Mouse (Mus musculus) heart, postnatal 0 days (tissue): ENCODE results near the gene Chn2. TPM values are rescaled to one million over a fixed set of nuclear protein-coding genes. Genes with fewer than 3 reads are reported as not detected.

Experiments
- ATAC-seq: fragments of 200-750 bp; cut with Nextera tagmentation; 2 replicates; pipeline ENCODE4 v1.8.0; 2017; ENCODE audit warnings: low read depth, moderate number of reproducible peaks, moderate library complexity; ENCODE audit not compliant: insufficient read depth
- DNase-seq: peaks from one replicate; pipeline ENCODE4 v3.0.0-alpha.2; 2016; ENCODE audit warnings: low spot score
- H3K27ac ChIP-seq: fragments of 300-500 bp; sonication (generic); 2 replicates; pipeline ENCODE4 v1.5.1; 2014; ENCODE audit warnings: low read depth, mild to moderate bottlenecking
- H3K27me3 ChIP-seq: fragments of 300-500 bp; sonication (generic); 2 replicates; pipeline ENCODE4 v1.6.1; 2014; ENCODE audit warnings: low read length, mixed read lengths; ENCODE audit not compliant: control insufficient read depth, insufficient read depth
- H3K36me3 ChIP-seq: fragments of 300-500 bp; sonication (generic); replicated peaks from 2 replicates; pipeline ENCODE4 v1.6.1; 2014; ENCODE audit warnings: low read length, mixed read lengths; ENCODE audit not compliant: control insufficient read depth, insufficient read depth
- H3K4me1 ChIP-seq: fragments of 300-500 bp; sonication (generic); 2 replicates; pipeline ENCODE4 v1.6.1; 2014; ENCODE audit warnings: antibody characterized with exemption; ENCODE audit not compliant: control insufficient read depth, insufficient read depth
- H3K4me2 ChIP-seq: fragments of 300-500 bp; sonication (generic); 2 replicates; pipeline ENCODE4 v1.6.1; 2014; ENCODE audit warnings: low read depth, mild to moderate bottlenecking, low read length, moderate library complexity
- H3K4me3 ChIP-seq: fragments of 300-500 bp; sonication (generic); 2 replicates; pipeline ENCODE4 v1.5.1; 2014; ENCODE audit warnings: low read depth, low read length
- H3K9ac ChIP-seq: fragments of 300-500 bp; sonication (generic); replicated peaks from 2 replicates; pipeline ENCODE4 v1.6.1; 2014; ENCODE audit warnings: low read depth, low read length, mixed read lengths
- H3K9me3 ChIP-seq: fragments of 300-500 bp; sonication (generic); replicated peaks from 2 replicates; pipeline ENCODE4 v1.6.1; 2016; ENCODE audit warnings: low read length; ENCODE audit not compliant: control insufficient read depth
- CTCF ChIP-seq: IDR thresholded peaks from 2 replicates; pipeline ENCODE4 v1.5.1; 2016; ENCODE audit warnings: antibody characterized with exemption, control low read depth, low read depth
- EP300 ChIP-seq: IDR thresholded peaks from 2 replicates; pipeline ENCODE4 v1.6.1; 2016; ENCODE audit warnings: antibody characterized with exemption, low read depth
- WGBS: fragments of 180-500 bp; shearing (Covaris S2); extraction: QIAGEN DNeasy Blood & Tissue Kit; methylation state at CpG from one replicate; pipeline ENCODE4 v1.1.7; 2014; 5-methylcytosine and 5-hydroxymethylcytosine counted together
- polyA plus RNA-seq: library from polyadenylated mRNA; unstranded; fragments of >200 nt; fragmentation: Nextera tagmentation; extraction: Ambion mirVana; gene quantifications from 2 replicates; pipeline ENCODE4 v1.2.1, GENCODE M21; 2015
- total RNA-seq: library from RNA; depleted of rRNA; stranded (reverse); fragments of >200 nt; gene quantifications from 2 replicates; pipeline ENCODE4 v1.2.3, GENCODE M21; 2014; ENCODE audit warnings: low replicate concordance

The Chn2 gene
- total and polyA plus RNA-seq, 2 experiments from 2014 or later, result 2.0 to 12.2 TPM

DNA sequence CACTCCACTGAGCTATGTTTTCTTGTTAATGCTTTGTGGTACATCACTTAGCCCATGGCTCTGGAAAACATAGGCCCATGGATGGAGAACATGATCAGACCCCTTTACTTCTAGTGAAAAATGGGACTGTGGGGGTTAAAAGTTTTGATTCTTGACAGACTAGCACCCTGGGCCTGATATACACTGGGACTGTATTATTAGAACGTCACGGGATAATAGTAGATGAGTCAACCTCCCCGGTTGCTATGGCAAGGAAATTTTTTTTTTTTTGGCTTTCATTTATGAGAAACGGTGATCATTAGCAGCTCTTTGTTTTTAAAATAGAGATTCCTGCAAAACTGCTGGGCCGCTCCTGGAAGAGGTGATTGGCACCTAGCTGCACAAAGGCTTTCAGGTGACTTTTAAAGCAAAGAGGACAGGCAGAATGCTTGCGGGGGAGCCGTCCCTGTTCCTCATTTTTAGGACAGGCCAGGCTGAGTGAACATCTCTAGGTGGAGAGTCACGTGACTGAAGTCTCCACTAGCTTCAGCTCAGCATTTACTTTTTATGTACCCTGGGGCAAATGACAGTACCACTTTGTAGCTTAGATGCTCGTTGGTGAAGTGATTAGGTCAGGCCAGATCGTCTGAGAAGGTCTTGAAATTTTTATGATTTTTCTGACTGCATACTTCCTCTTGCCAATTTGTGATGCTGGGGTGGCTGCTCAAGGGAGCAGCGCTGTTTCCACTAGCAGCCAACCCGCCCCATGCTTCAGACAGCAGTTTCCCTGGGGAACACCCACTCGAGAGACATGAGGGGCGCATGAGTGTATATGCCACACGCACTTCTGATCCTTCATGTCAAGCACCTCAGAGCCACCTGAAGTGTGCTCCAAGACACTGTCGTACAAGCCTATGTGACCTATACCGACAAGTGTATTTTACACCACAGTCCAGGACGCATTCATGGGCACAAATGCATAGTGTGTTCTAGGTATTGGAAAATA is 17.5 kb downstream of the Chn2 start:
- H3K9me3 ChIP-seq, result no peaks in the 10 kb centered on the region
- H3K27me3 ChIP-seq, result no peaks in the 10 kb centered on the region
- H3K4me1 ChIP-seq, result peaks cover 10% of the 10 kb centered on the region; the same call in 1 of the 2 replicates
- no peaks in the 10 kb centered on the region for H3K36me3 ChIP-seq
- no peak for TF ChIP-seq CTCF
- no peak for TF ChIP-seq EP300
- no peak overlapping the region for H3K27ac ChIP-seq
- H3K4me3 ChIP-seq, result no peak overlapping the region
- 67% methylated on average over 18 of the region's 18 CpGs for whole genome bisulfite sequencing
- H3K9ac ChIP-seq, result no peak overlapping the region
- ATAC-seq (no peak), DNase-seq (no peak)
- H3K4me2 ChIP-seq, result no peak overlapping the region

DNA sequence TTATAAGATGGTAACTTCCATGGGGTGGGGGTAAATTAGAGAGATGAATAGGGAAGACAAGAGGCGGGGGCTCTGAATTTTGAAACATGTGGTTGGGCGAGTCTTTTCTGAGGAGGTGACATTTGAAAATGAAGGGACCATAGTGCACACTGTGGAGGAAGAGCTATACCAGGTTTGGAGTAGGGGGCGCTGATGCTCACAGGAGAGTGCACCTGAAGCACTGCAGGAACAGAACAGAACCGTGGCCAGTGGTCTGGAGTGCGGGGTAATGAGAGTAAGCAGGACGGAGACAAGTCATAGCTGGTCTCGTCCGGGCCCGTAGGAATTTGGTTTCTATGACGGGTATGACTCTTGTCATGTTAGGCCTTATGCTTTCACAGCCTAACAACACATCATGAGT is 18.3 kb downstream of the Chn2 start:
- Histone ChIP-seq H3K4me3 (no peak overlapping the region), H3K36me3 (no peaks in the 10 kb centered on the region), H3K9me3 (no peaks in the 10 kb centered on the region), H3K4me1 (peaks cover 10% of the 10 kb centered on the region; the same call in 1 of the 2 replicates), H3K4me2 (no peak overlapping the region), H3K27me3 (no peaks in the 10 kb centered on the region), H3K27ac (no peak overlapping the region), H3K9ac (no peak overlapping the region)
- 80% methylated on average over 10 of the region's 10 CpGs for WGBS
- TF ChIP-seq EP300, result no peak
- TF ChIP-seq CTCF, result no peak
- ATAC-seq (no peak), DNase-seq (no peak)

DNA sequence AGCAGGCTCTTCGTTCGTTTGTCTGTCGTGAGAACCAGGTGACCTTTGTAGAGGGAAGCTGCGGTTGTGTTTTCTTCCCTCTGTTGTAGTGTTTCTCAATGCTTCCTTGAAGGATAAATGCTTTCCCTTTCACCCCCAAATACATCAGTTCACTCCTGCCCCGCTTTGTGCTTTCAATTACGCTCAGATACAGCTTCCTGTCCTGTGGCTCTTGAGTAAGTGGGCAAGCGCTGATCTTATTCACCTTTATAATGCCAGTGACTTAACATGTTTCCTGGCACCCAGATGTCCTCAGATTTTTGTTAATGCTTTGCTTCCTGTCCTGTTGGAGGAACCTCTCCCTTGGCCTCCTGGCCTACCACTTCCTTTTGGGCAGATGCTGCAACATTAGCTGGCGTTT is 19.5 kb downstream of the Chn2 start:
- H3K4me1 ChIP-seq, result peaks cover 14% of the 10 kb centered on the region; the same call in 1 of the 2 replicates
- H3K27ac ChIP-seq, result no peak overlapping the region
- H3K27me3 ChIP-seq, result no peaks in the 10 kb centered on the region
- no peak overlapping the region for H3K4me3 ChIP-seq
- H3K9me3 ChIP-seq, result no peaks in the 10 kb centered on the region
- TF ChIP-seq CTCF, result no peak
- TF ChIP-seq EP300, result 0 out of 2 replicates have a peak, but pooled peaks have one; percentile 20
- H3K9ac ChIP-seq, result no peak overlapping the region
- H3K36me3 ChIP-seq, result no peaks in the 10 kb centered on the region
- DNase-seq (no peak), ATAC-seq (no peak)
- WGBS, result 62% methylated on average over 8 of the region's 8 CpGs
- H3K4me2 ChIP-seq, result no peak overlapping the region

DNA sequence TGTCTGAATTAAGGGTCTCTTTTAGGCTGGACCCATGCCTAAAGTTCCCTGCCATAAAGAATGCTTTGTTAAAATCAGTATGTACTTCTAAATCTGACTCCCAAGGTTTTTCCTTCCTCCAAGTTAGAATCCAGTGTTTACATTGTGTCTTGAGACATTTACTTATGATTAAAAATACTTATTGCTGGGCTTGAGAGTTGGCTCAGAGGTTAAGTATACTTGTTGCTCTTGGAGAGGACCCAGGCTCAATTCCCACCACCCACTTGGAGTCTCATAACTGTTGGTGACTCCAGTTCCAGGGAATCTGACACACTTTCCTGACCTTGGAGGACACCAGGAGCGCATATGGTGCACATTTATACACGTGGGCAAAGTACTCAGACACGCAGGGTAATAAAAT is 20.9 kb downstream of the Chn2 start:
- Histone ChIP-seq H3K4me1 (peaks cover 14% of the 10 kb centered on the region; the same call in 1 of the 2 replicates), H3K27me3 (no peaks in the 10 kb centered on the region), H3K4me2 (no peak overlapping the region), H3K36me3 (no peaks in the 10 kb centered on the region), H3K27ac (no peak overlapping the region), H3K9me3 (no peaks in the 10 kb centered on the region), H3K4me3 (no peak overlapping the region), H3K9ac (no peak overlapping the region)
- WGBS, result 76% methylated on average over 3 of the region's 3 CpGs
- TF ChIP-seq EP300 (no peak), CTCF (no peak)
- DNase-seq (no peak), ATAC-seq (no peak)

DNA sequence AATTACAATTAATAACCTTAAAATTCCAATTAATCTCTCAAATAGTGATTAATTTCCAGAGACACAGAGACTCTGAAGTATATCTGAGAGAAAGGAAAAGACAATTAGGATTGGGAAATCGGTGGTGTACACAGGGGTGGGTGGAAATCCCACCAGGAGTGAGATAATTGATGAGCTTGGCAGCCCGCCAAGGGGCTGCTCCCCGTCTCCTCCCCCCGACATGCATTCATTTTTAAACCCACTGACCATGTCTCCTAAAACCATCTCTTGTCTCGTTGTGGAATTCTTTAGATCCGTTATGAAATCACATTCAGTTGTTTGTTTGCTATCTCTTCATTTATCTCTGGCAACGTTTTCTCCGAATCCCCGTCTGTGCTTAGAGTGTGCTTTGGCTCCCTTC is 22.0 kb downstream of the Chn2 start:
- Histone ChIP-seq H3K4me3 (no peak overlapping the region), H3K9me3 (no peaks in the 10 kb centered on the region), H3K9ac (no peak overlapping the region), H3K27ac (no peak overlapping the region), H3K27me3 (no peaks in the 10 kb centered on the region), H3K4me2 (no peak overlapping the region), H3K36me3 (no peaks in the 10 kb centered on the region), H3K4me1 (peaks cover 14% of the 10 kb centered on the region; the same call in 1 of the 2 replicates)
- TF ChIP-seq EP300 (no peak), CTCF (no peak)
- no peak for DNase-seq
- 26% methylated on average over 9 of the region's 9 CpGs for WGBS
- no peak for ATAC-seq
